ENCODE assay signal across 10 mouse cellular contexts in the genomic region with DNA sequence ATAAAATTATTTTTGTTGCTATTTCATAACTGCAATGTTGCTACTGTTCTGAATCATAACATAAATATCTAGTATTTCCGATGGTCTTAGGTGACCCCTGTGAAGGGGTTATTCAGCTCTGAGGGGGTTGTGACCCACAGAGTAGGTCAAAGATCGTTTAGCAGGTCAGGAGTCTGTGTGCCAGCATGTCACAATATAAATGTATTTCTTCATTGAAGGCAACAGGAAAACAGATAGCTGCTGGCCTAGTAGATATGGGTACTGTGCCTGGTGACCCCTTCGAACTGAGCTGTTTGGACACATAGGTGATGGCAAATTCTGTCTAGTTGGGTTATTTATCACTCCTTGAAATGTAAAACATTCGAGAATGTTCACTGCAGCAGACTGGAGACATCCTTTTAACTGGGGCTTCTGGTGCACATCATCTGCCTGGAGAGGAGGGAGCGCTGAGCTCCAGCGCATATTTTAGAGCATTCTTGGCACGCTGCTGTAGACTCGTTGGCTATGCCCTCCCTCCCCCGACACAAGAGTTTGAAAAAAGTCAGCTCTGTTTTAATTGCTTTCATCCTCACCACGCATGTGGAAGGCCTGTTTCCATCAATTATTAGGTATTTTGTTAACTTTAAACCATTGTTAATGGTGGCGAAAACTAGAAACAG. TPM values are rescaled to one million over a fixed set of nuclear protein-coding genes. Genes with fewer than 3 reads are reported as not detected.
A peak's percentile ranks its signal among the peaks of the same experiment; 100 is the strongest.
DNase-seq lines count a peak whose midpoint lies in the region; ATAC-seq lines count a peak whose summit lies in the region.
"Had no signal": no experiment of that assay in that cellular context is flagged by ENCODE, and none has a peak within 500 bp of the region (broad histone marks: within the 10 kb centered on the region; RNA-seq: fewer than 3 reads in every experiment).

No protein-coding gene starts in this region.

- no peaks in the 10 kb centered on the region for H3K27me3 ChIP-seq in hindbrain, embryonic 16.5 days (replicated peaks; ENCODE audit: control insufficient read depth, insufficient read depth, low read length)
- H3K27me3 ChIP-seq in hindbrain, embryonic 11.5 days (ENCODE audit: control insufficient read depth, insufficient read depth, low read length): no peaks in the 10 kb centered on the region
- no peaks in the 10 kb centered on the region for H3K27me3 ChIP-seq in heart, embryonic 12.5 days (replicated peaks)
- H3K27me3 ChIP-seq: neural tube, embryonic 12.5 days had no signal

- H3K36me3 ChIP-seq in hindbrain, embryonic 16.5 days (ENCODE audit: control insufficient read depth, insufficient read depth, low read length): no peaks in the 10 kb centered on the region
- H3K36me3 ChIP-seq in hindbrain, embryonic 11.5 days (ENCODE audit: control insufficient read depth, insufficient read depth, low read length): 0 out of 2 replicates have a peak, but pooled peaks cover 3% of the 10 kb centered on the region
- H3K36me3 ChIP-seq in heart, embryonic 12.5 days: 0 out of 2 replicates have a peak, but pooled peaks cover 5% of the 10 kb centered on the region
- H3K36me3 ChIP-seq: neural tube, embryonic 12.5 days had no signal

- H3K9ac ChIP-seq in hindbrain, embryonic 16.5 days (ENCODE audit: low read depth, low read length): no peak overlapping the region
- H3K9ac ChIP-seq in hindbrain, embryonic 11.5 days (ENCODE audit: low read depth, low read length): no peak overlapping the region
- no peak overlapping the region for H3K9ac ChIP-seq in heart, embryonic 12.5 days
- H3K9ac ChIP-seq: neural tube, embryonic 12.5 days had no signal

- H3K27ac ChIP-seq in hindbrain, embryonic 16.5 days (ENCODE audit: low read depth, low read length): no peak overlapping the region
- no peak overlapping the region for H3K27ac ChIP-seq in hindbrain, embryonic 11.5 days (ENCODE audit: low read depth, low read length)
- peak overlapping the region; percentile 62 for H3K27ac ChIP-seq in heart, embryonic 12.5 days (ENCODE audit: poor library complexity, severe bottlenecking)
- H3K27ac ChIP-seq: neural tube, embryonic 12.5 days had no signal

- peak; percentile 50; the same call in 1 of the 2 replicates for ATAC-seq in hindbrain, embryonic 16.5 days
- ATAC-seq in hindbrain, embryonic 11.5 days (ENCODE audit: low FRiP score): no peak
- ATAC-seq in heart, embryonic 12.5 days (ENCODE audit: insufficient number of reproducible peaks, low FRiP score): peak; percentile 55
- ATAC-seq in megakaryocyte, adult 5-6 weeks (ENCODE audit: poor library complexity, severe bottlenecking): no peak

- 42% methylated on average over 11 of the region's 11 CpGs for WGBS in hindbrain, embryonic 16.5 days
- WGBS in hindbrain, embryonic 11.5 days: 62% methylated on average over 11 of the region's 11 CpGs
- WGBS in heart, embryonic 12.5 days: 19% methylated on average over 11 of the region's 11 CpGs

- no peak overlapping the region for H3K4me3 ChIP-seq in hindbrain, embryonic 16.5 days (ENCODE audit: low read length)
- H3K4me3 ChIP-seq in hindbrain, embryonic 11.5 days (ENCODE audit: low read depth, low read length): no peak overlapping the region
- no peak overlapping the region for H3K4me3 ChIP-seq in heart, embryonic 12.5 days
- H3K4me3 ChIP-seq: neural tube, embryonic 12.5 days had no signal

- no peak overlapping the region for H3K4me2 ChIP-seq in hindbrain, embryonic 16.5 days (ENCODE audit: low read length)
- H3K4me2 ChIP-seq in hindbrain, embryonic 11.5 days (replicated peaks; ENCODE audit: low read depth, low read length): no peak overlapping the region
- H3K4me2 ChIP-seq in heart, embryonic 12.5 days: peak overlapping the region; percentile 37
- H3K4me2 ChIP-seq: neural tube, embryonic 12.5 days had no signal

- no peaks in the 10 kb centered on the region for H3K9me3 ChIP-seq in hindbrain, embryonic 16.5 days (ENCODE audit: control insufficient read depth, low read length)
- no peaks in the 10 kb centered on the region for H3K9me3 ChIP-seq in hindbrain, embryonic 11.5 days (ENCODE audit: control insufficient read depth, low read length)
- H3K9me3 ChIP-seq in heart, embryonic 12.5 days (replicated peaks): no peaks in the 10 kb centered on the region
- H3K9me3 ChIP-seq: G1E; neural tube, embryonic 12.5 days had no signal

- H3K4me1 ChIP-seq in hindbrain, embryonic 16.5 days (ENCODE audit: control insufficient read depth, insufficient read depth, low read depth, low read length): peaks cover 2% of the 10 kb centered on the region; the same call in 1 of the 2 replicates
- H3K4me1 ChIP-seq in hindbrain, embryonic 11.5 days (replicated peaks; ENCODE audit: control insufficient read depth, insufficient read depth, low read length): no peaks in the 10 kb centered on the region
- H3K4me1 ChIP-seq in heart, embryonic 12.5 days (replicated peaks): peaks cover 49% of the 10 kb centered on the region
- H3K4me1 ChIP-seq: neural tube, embryonic 12.5 days had no signal

- no peak for DNase-seq in hindbrain, embryonic 11.5 days (ENCODE audit: low spot score)
- DNase-seq in kidney, postnatal 14 days: peak; percentile 63
- DNase-seq in lung, postnatal 14 days: peak; percentile 27
- no peak for DNase-seq in cerebellum, adult 11-12 months
- DNase-seq in embryo, embryonic 9.5 days (ENCODE audit: extremely low spot score): no peak

RNA-seq across cellular contexts. Expression of a gene that starts 13.6 kb away (rescaled TPM):
- 4.9 and 5.4 TPM in 2 replicates for polyA plus RNA-seq in hindbrain, embryonic 16.5 days (2015; fragmentation: Nextera tagmentation; extraction: Ambion mirVana)
- 14.0 and 16.7 TPM in 2 replicates for polyA plus RNA-seq in hindbrain, embryonic 11.5 days (2014; fragmentation: Nextera tagmentation; extraction: Ambion mirVana)
- 16.1 and 18.5 TPM in 2 replicates for polyA plus RNA-seq in heart, embryonic 12.5 days (2016; fragmentation: Nextera tagmentation; extraction: Ambion mirVana)
- 0.50 and 0.62 TPM in 2 replicates for total RNA-seq in megakaryocyte, adult 5-6 weeks (2015)
- 0.45 and 0.59 TPM in 2 replicates for total RNA-seq in megakaryocyte, adult 5-6 weeks (2017)

Comparison
In these comparisons a context has a peak if more than half of its experiments do, and no peak if none do; other contexts are left out.
1. ATAC-seq: peak in hindbrain, embryonic 16.5 days (single experiment) and heart, embryonic 12.5 days (single experiment); none in hindbrain, embryonic 11.5 days (single experiment) and megakaryocyte, adult 5-6 weeks (single experiment).
2. DNase-seq: peak in kidney, postnatal 14 days (single experiment) and lung, postnatal 14 days (single experiment); none in hindbrain, embryonic 11.5 days (single experiment), cerebellum, adult 11-12 months (single experiment) and embryo, embryonic 9.5 days (single experiment).